Mouse (Mus musculus): ENCODE results near the gene Bbof1. TPM values are rescaled to one million over a fixed set of nuclear protein-coding genes. Genes with fewer than 3 reads are reported as not detected.
A peak's percentile ranks its signal among the peaks of the same experiment; 100 is the strongest.

The Bbof1 gene
- polyA plus RNA-seq, 1 experiment = 0.58 TPM

GRCm38 (mm10) chr12:84448181-84448580 lies 39.3 kb downstream of the Bbof1 start:
- Histone ChIP-seq H3K36me3 (ENCODE audit: control insufficient read depth, insufficient read depth, low read length) (no peaks in the 10 kb centered on the region), H3K4me3 (ENCODE audit: insufficient read depth, low read depth, low read length) (peak overlapping the region; percentile 41), H3K4me1 (ENCODE audit: control insufficient read depth, insufficient read depth, low read length) (peaks cover 5% of the 10 kb centered on the region; the same call in 1 of the 2 replicates), H3K27ac (ENCODE audit: insufficient read depth, low read depth, low read length) (peak overlapping the region; percentile 87), H3K27me3 (replicated peaks; ENCODE audit: control insufficient read depth, insufficient read depth, low read length) (no peaks in the 10 kb centered on the region)
- TF ChIP-seq POLR2A (IDR thresholded peaks at IDR 0.05; ENCODE audit: low read depth, low read length) (no peak), CTCF (conservative IDR thresholded peaks at IDR 0.05; ENCODE audit: insufficient read depth, insufficient read length, low read depth, low read length) (no peak)
- peak; percentile 68 for DNase-seq
- 54% methylated on average over 6 of the region's 6 CpGs for WGBS

DNA sequence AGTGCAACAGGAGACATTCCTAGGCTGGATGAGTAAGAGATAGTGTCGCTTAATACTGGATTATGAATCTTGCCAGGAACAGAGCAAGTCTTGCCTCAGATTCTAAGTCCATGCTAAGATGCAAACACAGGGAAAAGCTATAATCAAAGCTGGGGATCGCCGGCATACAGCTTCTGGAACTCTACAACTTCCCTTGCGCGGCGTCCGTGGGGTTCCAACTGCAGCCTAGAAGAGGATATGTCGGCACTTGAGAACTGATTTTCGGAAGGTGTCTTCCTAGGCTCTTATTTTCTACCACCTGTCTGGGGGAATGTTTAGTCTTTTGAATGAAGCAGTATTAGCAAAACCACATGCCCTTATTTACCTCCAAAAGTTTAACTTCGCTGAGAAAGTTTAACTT lies 41.0 kb downstream of the Bbof1 start:
- H3K27me3 ChIP-seq (replicated peaks; ENCODE audit: control insufficient read depth, insufficient read depth, low read length) = no peaks in the 10 kb centered on the region
- 26% methylated on average over 10 of the region's 10 CpGs for WGBS
- H3K4me3 ChIP-seq (ENCODE audit: insufficient read depth, low read depth, low read length) = peak overlapping the region; percentile 60
- peak overlapping the region; percentile 94 for H3K27ac ChIP-seq (ENCODE audit: insufficient read depth, low read depth, low read length)
- DNase-seq = peak; percentile 26
- H3K36me3 ChIP-seq (ENCODE audit: control insufficient read depth, insufficient read depth, low read length) = no peaks in the 10 kb centered on the region
- H3K4me1 ChIP-seq (ENCODE audit: control insufficient read depth, insufficient read depth, low read length) = peaks cover 5% of the 10 kb centered on the region; the same call in 1 of the 2 replicates
- TF ChIP-seq POLR2A (IDR thresholded peaks at IDR 0.05; ENCODE audit: low read depth, low read length) (no peak), CTCF (conservative IDR thresholded peaks at IDR 0.05; ENCODE audit: insufficient read depth, insufficient read length, low read depth, low read length) (no peak)

DNA sequence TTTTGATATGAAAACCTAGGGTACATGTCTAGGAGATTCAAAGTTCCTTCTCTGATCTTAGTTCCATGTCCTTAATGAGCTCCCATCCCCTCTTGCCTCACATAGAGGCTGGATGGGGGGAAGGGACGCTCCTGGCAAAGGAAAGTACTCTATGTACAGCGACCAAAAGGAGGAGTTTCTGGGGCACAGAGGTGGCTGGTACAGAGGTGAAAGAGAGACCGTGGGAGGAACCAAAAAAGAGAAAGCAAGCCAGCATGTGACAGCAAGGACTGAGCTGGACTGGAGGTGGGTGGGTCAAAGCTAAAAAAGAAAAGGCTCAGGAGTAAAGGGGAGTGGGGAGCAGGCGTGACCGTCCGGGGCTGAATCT lies 41.5 kb downstream of the Bbof1 start:
- peak overlapping the region; percentile 94 for H3K27ac ChIP-seq (ENCODE audit: insufficient read depth, low read depth, low read length)
- peak; percentile 82 for DNase-seq
- no peak for TF ChIP-seq CTCF (conservative IDR thresholded peaks at IDR 0.05; ENCODE audit: insufficient read depth, insufficient read length, low read depth, low read length)
- no peak for TF ChIP-seq POLR2A (IDR thresholded peaks at IDR 0.05; ENCODE audit: low read depth, low read length)
- no peaks in the 10 kb centered on the region for H3K36me3 ChIP-seq (ENCODE audit: control insufficient read depth, insufficient read depth, low read length)
- H3K27me3 ChIP-seq (replicated peaks; ENCODE audit: control insufficient read depth, insufficient read depth, low read length) = no peaks in the 10 kb centered on the region
- peak overlapping the region; percentile 72 for H3K4me3 ChIP-seq (ENCODE audit: insufficient read depth, low read depth, low read length)
- H3K4me1 ChIP-seq (ENCODE audit: control insufficient read depth, insufficient read depth, low read length) = peaks cover 5% of the 10 kb centered on the region; the same call in 1 of the 2 replicates
- WGBS = 0% methylated on average over 6 of the region's 6 CpGs

DNA sequence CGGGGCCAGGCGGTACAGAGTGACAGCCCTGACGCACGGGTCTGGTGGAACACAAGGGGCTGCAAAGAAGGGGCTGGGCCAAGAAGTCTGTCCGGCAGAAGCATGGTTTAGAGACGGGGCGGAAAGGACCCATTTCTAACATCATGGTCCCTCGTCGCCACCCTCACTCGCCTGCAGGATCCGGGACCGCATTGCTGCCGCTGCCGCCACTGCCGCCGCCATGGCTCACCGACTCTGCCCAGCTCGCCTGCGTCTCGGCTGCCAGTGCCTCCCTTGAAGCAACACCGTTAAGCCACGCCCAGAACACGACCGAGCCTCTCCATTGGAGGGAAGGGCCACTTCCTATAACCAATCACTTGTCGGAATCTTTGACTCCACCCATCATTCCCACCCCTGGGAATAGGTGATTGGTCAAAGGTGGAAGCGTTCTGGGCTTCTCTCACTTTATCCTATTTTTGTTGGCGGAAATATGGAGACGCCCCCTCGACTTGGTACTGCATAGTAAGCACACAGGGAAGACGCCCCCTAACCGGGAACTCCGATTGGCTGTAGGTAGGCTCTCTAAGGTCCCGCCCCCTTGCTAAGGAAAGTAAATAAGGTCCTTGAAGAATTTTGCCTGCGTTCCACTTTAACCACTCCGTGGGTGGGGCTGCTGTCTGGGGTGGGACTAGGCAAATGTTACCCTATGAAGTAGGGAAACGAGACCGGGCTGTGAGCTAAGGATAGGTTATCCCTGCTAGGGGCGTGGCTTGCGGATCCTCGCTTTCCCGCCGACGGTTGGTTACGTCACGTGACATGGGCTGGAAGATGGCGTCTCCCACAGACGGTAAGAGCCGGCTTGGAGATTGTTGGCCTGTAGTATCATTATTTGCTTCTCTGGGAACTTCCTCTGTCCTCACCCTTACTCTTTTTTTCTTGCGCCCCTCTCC lies 42.1 kb downstream of the Bbof1 start, which contains the start of the genes Aldh6a1 and Lin52:
Gene Aldh6a1, minus strand, starts transcription at position 287 of the 929 bp plus-strand sequence.
Gene Lin52, plus strand, starts transcription at position 705 of the 929 bp plus-strand sequence.
- Histone ChIP-seq H3K27ac (ENCODE audit: insufficient read depth, low read depth, low read length) (peak within 1 kb of the TSS; percentile 94), H3K27me3 (replicated peaks; ENCODE audit: control insufficient read depth, insufficient read depth, low read length) (no peaks in the 10 kb centered on the region), H3K4me3 (ENCODE audit: insufficient read depth, low read depth, low read length) (peak within 1 kb of the TSS; percentile 84), H3K4me1 (ENCODE audit: control insufficient read depth, insufficient read depth, low read length) (peaks cover 5% of the 10 kb centered on the region; the same call in 1 of the 2 replicates), H3K36me3 (ENCODE audit: control insufficient read depth, insufficient read depth, low read length) (no peaks in the 10 kb centered on the region)
- no peak for TF ChIP-seq CTCF (conservative IDR thresholded peaks at IDR 0.05; ENCODE audit: insufficient read depth, insufficient read length, low read depth, low read length)
- peak; percentile 97 for TF ChIP-seq POLR2A (IDR thresholded peaks at IDR 0.05; ENCODE audit: low read depth, low read length)
- DNase-seq = peak; percentile 100
- WGBS = under 1% methylated on average over 49 of the region's 49 CpGs

DNA sequence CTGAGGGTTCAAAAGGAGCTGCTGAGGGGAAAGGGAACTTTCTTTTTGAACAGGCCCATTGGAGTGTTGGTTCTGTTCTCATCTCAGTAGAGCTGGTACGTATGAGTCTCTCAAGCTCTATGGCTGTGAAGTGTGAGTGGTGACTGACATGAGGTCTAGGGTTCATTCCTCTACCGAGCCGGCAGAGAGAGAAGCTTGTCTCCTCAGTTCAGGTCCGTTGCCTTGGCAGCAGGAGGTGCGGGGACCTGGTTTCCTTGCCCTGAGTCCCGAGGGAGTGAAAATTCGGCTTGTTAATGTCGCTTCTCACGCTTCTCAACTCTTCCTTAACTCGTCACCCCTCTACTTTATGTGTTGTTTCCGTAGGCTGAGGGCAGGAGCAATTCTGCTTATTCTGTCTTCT lies 42.9 kb downstream of the Bbof1 start:
- peaks cover 5% of the 10 kb centered on the region; the same call in 1 of the 2 replicates for H3K4me1 ChIP-seq (ENCODE audit: control insufficient read depth, insufficient read depth, low read length)
- H3K27me3 ChIP-seq (replicated peaks; ENCODE audit: control insufficient read depth, insufficient read depth, low read length) = no peaks in the 10 kb centered on the region
- H3K27ac ChIP-seq (ENCODE audit: insufficient read depth, low read depth, low read length) = peak overlapping the region; percentile 76
- no peak for TF ChIP-seq POLR2A (IDR thresholded peaks at IDR 0.05; ENCODE audit: low read depth, low read length)
- TF ChIP-seq CTCF (conservative IDR thresholded peaks at IDR 0.05; ENCODE audit: insufficient read depth, insufficient read length, low read depth, low read length) = no peak
- H3K4me3 ChIP-seq (ENCODE audit: insufficient read depth, low read depth, low read length) = peak overlapping the region; percentile 84
- no peak for DNase-seq
- H3K36me3 ChIP-seq (ENCODE audit: control insufficient read depth, insufficient read depth, low read length) = peaks cover under 1% of the 10 kb centered on the region
- WGBS = under 1% methylated on average over 11 of the region's 11 CpGs

DNA sequence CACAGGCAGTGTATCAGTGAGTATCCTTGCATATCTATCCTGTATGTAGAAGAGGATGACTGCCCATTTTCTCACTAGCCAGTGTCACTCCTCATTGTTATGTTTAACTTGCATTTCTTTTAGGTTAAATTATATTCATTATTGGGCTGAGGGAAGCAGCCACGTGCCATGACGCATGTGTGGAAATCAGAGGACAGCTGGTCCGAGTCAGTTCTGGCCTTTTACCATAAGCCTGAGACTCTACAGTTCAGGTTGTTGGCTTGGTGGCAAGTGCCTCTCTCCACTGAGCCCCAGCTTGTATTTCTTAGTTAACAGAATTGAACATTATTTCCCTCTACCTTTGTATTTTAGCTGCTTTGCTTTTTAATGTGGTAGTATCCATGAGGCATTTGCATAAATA lies 48.0 kb downstream of the Bbof1 start:
- 89% methylated on average over 3 of the region's 3 CpGs for WGBS
- H3K4me3 ChIP-seq (ENCODE audit: insufficient read depth, low read depth, low read length) = no peak overlapping the region
- no peaks in the 10 kb centered on the region for H3K27me3 ChIP-seq (replicated peaks; ENCODE audit: control insufficient read depth, insufficient read depth, low read length)
- peaks cover 9% of the 10 kb centered on the region for H3K36me3 ChIP-seq (ENCODE audit: control insufficient read depth, insufficient read depth, low read length)
- no peaks in the 10 kb centered on the region for H3K4me1 ChIP-seq (ENCODE audit: control insufficient read depth, insufficient read depth, low read length)
- H3K27ac ChIP-seq (ENCODE audit: insufficient read depth, low read depth, low read length) = no peak overlapping the region
- TF ChIP-seq POLR2A (IDR thresholded peaks at IDR 0.05; ENCODE audit: low read depth, low read length) = no peak
- no peak for TF ChIP-seq CTCF (conservative IDR thresholded peaks at IDR 0.05; ENCODE audit: insufficient read depth, insufficient read length, low read depth, low read length)
- no peak for DNase-seq

GRCm38 (mm10) chr12:84459845-84460244 lies 51.0 kb downstream of the Bbof1 start:
- Histone ChIP-seq H3K4me1 (ENCODE audit: control insufficient read depth, insufficient read depth, low read length) (no peaks in the 10 kb centered on the region), H3K36me3 (ENCODE audit: control insufficient read depth, insufficient read depth, low read length) (peaks cover 14% of the 10 kb centered on the region), H3K27me3 (replicated peaks; ENCODE audit: control insufficient read depth, insufficient read depth, low read length) (no peaks in the 10 kb centered on the region), H3K27ac (ENCODE audit: insufficient read depth, low read depth, low read length) (no peak overlapping the region), H3K4me3 (ENCODE audit: insufficient read depth, low read depth, low read length) (no peak overlapping the region)
- WGBS = 39% methylated on average over 1 of the region's 1 CpGs
- DNase-seq = no peak
- peak; percentile 22; the same call in 1 of the 2 replicates for TF ChIP-seq CTCF (conservative IDR thresholded peaks at IDR 0.05; ENCODE audit: insufficient read depth, insufficient read length, low read depth, low read length)
- TF ChIP-seq POLR2A (IDR thresholded peaks at IDR 0.05; ENCODE audit: low read depth, low read length) = no peak

Measured in kidney, adult 2 months (tissue).